Mouse (Mus musculus): ENCODE results near the gene Dusp6. TPM values are rescaled to one million over a fixed set of nuclear protein-coding genes. Genes with fewer than 3 reads are reported as not detected.

Dusp6 gene
- polyA plus RNA-seq, 1 experiment from 2014 or later: 41.3 TPM

DNA sequence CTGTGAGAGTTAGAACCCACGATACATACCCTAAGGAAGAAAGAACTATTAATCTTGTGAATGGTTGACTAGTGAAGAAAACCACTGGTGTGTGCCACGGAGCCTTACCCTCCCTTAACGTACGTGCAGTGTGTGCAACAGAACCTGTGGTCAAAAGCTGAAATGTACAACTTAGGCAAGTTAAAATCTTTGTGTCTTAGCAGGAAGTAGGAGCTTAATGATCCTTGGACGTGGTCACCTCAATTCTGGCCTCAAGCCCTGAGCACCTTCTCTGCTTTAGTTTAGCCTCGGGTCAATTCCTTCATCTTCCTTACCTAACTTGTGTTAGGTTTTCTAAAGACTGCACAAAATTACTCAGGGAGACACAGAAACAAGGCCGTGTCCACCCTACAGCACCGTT, 3.2 kb upstream of the Dusp6 start:
- no peak overlapping the region for H3K4me3 ChIP-seq (ENCODE audit: low read depth, low read length)
- no peak overlapping the region for H3K9ac ChIP-seq (ENCODE audit: low read depth, low read length)
- H3K9me3 ChIP-seq (ENCODE audit: control insufficient read depth, low read length): no peaks in the 10 kb centered on the region
- DNase-seq (ENCODE audit: low spot score): no peak
- ATAC-seq (ENCODE audit: low FRiP score): no peak
- no peak overlapping the region for H3K27ac ChIP-seq (ENCODE audit: low read depth, low read length)
- no peaks in the 10 kb centered on the region for H3K36me3 ChIP-seq (ENCODE audit: control insufficient read depth, insufficient read depth, low read length)
- H3K4me1 ChIP-seq (replicated peaks; ENCODE audit: control insufficient read depth, insufficient read depth, low read length): peaks cover 1% of the 10 kb centered on the region; the same call in 1 of the 2 replicates
- 83% methylated on average over 8 of the region's 8 CpGs for WGBS
- no peak overlapping the region for H3K4me2 ChIP-seq (replicated peaks; ENCODE audit: low read depth, low read length)
- no peaks in the 10 kb centered on the region for H3K27me3 ChIP-seq (ENCODE audit: control insufficient read depth, insufficient read depth, low read length)

DNA sequence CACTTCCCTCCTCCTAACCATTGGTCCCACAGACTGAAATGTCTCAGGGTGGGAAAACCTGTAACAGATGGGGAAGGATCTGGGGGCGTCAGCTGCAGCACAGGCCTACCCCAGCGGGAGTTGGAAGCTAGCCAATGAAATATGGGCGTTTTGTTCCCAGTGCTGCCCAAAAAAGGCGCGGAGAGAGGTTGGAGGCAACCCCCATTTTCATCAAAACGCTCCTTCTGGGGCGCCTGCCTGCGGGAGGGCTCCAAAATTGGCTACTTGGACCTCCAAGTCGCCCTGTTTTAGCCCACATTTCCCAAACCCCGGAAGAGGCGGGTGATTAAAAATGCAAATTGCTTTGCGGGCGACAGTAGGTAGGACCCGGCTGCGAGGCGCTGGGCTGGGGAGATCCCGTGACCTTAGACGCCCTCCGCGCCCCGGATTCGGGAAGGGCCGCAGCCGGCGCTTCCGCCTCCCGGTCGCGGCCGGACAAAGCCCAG, 1.8 kb upstream of the Dusp6 start:
- H3K9ac ChIP-seq (ENCODE audit: low read depth, low read length): peak overlapping the region; percentile 86
- H3K27me3 ChIP-seq (ENCODE audit: control insufficient read depth, insufficient read depth, low read length): no peaks in the 10 kb centered on the region
- H3K9me3 ChIP-seq (ENCODE audit: control insufficient read depth, low read length): no peaks in the 10 kb centered on the region
- H3K27ac ChIP-seq (ENCODE audit: low read depth, low read length): peak overlapping the region; percentile 78
- ATAC-seq (ENCODE audit: low FRiP score) (peak; percentile 26), DNase-seq (ENCODE audit: low spot score) (peak; percentile 72)
- H3K4me1 ChIP-seq (replicated peaks; ENCODE audit: control insufficient read depth, insufficient read depth, low read length): peaks cover 9% of the 10 kb centered on the region; the same call in 1 of the 2 replicates
- peak overlapping the region; percentile 60 for H3K4me3 ChIP-seq (ENCODE audit: low read depth, low read length)
- no peaks in the 10 kb centered on the region for H3K36me3 ChIP-seq (ENCODE audit: control insufficient read depth, insufficient read depth, low read length)
- peak overlapping the region; percentile 89 for H3K4me2 ChIP-seq (replicated peaks; ENCODE audit: low read depth, low read length)
- 0% methylated on average over 30 of the region's 30 CpGs for WGBS

DNA sequence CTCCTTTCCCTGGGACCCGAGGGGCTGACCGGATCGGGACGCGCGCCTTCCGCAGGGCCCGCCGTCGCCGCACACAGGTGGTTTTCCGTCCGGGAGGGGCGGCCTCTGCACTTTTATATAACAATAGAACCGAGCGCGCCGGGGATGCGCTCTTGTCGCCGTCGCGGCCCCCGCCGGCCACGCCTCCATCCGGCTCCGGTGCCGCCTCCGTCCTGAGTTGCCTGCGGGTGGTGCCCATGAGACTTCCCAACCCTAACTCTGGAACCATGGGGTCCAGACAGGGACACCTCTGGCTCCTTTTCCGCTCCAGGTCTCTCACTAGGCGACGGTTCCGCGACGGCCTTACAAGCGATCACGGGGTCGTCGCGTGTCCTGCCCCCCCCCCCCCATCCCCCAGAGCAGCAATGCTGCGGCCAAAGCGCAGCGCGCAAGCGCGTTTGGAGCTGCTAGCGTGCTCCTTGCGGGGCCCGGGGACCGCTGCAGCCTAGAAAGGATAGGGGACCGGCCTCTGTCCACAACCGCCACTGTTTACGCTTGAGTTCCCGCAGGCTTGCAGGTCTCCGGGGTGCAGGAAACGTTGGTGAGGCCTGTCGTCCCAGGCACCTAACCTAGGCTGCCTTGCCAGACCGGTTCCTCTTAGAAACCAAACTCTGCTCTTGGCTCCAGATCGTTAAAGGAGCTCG, 1.3 kb upstream of the Dusp6 start:
- Histone ChIP-seq H3K9me3 (ENCODE audit: control insufficient read depth, low read length) (no peaks in the 10 kb centered on the region), H3K9ac (ENCODE audit: low read depth, low read length) (peak overlapping the region; percentile 86), H3K4me2 (replicated peaks; ENCODE audit: low read depth, low read length) (peak overlapping the region; percentile 89), H3K4me3 (ENCODE audit: low read depth, low read length) (peak overlapping the region; percentile 60), H3K27ac (ENCODE audit: low read depth, low read length) (peak overlapping the region; percentile 78), H3K4me1 (replicated peaks; ENCODE audit: control insufficient read depth, insufficient read depth, low read length) (peaks cover 9% of the 10 kb centered on the region), H3K36me3 (ENCODE audit: control insufficient read depth, insufficient read depth, low read length) (no peaks in the 10 kb centered on the region), H3K27me3 (ENCODE audit: control insufficient read depth, insufficient read depth, low read length) (no peaks in the 10 kb centered on the region)
- peak; percentile 86 for DNase-seq (ENCODE audit: low spot score)
- under 1% methylated on average over 59 of the region's 62 CpGs for WGBS
- ATAC-seq (ENCODE audit: low FRiP score): peak; percentile 62

GRCm38 (mm10) chr10:99262319-99262866, 638 bp upstream of the Dusp6 start:
- Histone ChIP-seq H3K27me3 (ENCODE audit: control insufficient read depth, insufficient read depth, low read length) (no peaks in the 10 kb centered on the region), H3K4me3 (ENCODE audit: low read depth, low read length) (peak overlapping the region; percentile 60), H3K27ac (ENCODE audit: low read depth, low read length) (peak overlapping the region; percentile 78), H3K4me2 (replicated peaks; ENCODE audit: low read depth, low read length) (peak overlapping the region; percentile 89), H3K9me3 (ENCODE audit: control insufficient read depth, low read length) (no peaks in the 10 kb centered on the region), H3K9ac (ENCODE audit: low read depth, low read length) (peak overlapping the region; percentile 86), H3K4me1 (replicated peaks; ENCODE audit: control insufficient read depth, insufficient read depth, low read length) (peaks cover 9% of the 10 kb centered on the region), H3K36me3 (ENCODE audit: control insufficient read depth, insufficient read depth, low read length) (no peaks in the 10 kb centered on the region)
- ATAC-seq (ENCODE audit: low FRiP score) (peak; percentile 23), DNase-seq (ENCODE audit: low spot score) (no peak)
- WGBS: under 1% methylated on average over 20 of the region's 20 CpGs

DNA sequence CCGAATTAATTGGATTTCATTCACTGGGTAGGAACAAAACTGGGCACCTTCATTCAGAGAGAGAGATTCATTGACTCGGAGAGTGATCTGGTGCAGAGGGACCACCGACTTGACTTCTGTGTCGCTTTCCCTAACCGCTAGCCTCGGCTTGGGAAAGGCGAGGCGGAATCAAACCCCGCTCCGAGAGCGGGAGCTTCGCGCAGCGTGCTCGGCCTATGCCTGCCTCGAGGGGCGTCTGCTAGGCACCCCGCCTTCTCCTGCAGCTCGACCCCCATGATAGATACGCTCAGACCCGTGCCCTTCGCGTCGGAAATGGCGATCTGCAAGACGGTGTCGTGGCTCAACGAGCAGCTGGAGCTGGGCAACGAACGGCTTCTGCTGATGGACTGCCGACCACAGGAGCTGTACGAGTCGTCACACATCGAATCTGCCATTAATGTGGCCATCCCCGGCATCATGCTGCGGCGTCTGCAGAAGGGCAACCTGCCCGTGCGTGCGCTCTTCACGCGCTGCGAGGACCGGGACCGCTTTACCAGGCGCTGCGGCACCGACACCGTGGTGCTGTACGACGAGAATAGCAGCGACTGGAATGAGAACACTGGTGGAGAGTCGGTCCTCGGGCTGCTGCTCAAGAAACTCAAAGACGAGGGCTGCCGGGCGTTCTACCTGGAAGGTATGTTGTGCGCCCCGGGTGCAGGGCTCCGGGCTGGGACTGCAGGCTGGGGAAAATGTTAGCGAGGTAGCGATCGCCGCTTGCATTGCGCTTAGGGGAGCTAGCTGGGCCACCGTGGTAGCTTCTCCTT, 589 bp downstream of the Dusp6 start:
- Histone ChIP-seq H3K9me3 (ENCODE audit: control insufficient read depth, low read length) (no peaks in the 10 kb centered on the region), H3K4me3 (ENCODE audit: low read depth, low read length) (peak overlapping the region; percentile 60), H3K27ac (ENCODE audit: low read depth, low read length) (peak overlapping the region; percentile 91), H3K27me3 (ENCODE audit: control insufficient read depth, insufficient read depth, low read length) (no peaks in the 10 kb centered on the region), H3K4me2 (replicated peaks; ENCODE audit: low read depth, low read length) (peak overlapping the region; percentile 89), H3K36me3 (ENCODE audit: control insufficient read depth, insufficient read depth, low read length) (no peaks in the 10 kb centered on the region), H3K4me1 (replicated peaks; ENCODE audit: control insufficient read depth, insufficient read depth, low read length) (peaks cover 9% of the 10 kb centered on the region), H3K9ac (ENCODE audit: low read depth, low read length) (peak overlapping the region; percentile 82)
- WGBS: under 1% methylated on average over 66 of the region's 66 CpGs
- DNase-seq (ENCODE audit: low spot score) (peak; percentile 75), ATAC-seq (ENCODE audit: low FRiP score) (peak; percentile 42)

DNA sequence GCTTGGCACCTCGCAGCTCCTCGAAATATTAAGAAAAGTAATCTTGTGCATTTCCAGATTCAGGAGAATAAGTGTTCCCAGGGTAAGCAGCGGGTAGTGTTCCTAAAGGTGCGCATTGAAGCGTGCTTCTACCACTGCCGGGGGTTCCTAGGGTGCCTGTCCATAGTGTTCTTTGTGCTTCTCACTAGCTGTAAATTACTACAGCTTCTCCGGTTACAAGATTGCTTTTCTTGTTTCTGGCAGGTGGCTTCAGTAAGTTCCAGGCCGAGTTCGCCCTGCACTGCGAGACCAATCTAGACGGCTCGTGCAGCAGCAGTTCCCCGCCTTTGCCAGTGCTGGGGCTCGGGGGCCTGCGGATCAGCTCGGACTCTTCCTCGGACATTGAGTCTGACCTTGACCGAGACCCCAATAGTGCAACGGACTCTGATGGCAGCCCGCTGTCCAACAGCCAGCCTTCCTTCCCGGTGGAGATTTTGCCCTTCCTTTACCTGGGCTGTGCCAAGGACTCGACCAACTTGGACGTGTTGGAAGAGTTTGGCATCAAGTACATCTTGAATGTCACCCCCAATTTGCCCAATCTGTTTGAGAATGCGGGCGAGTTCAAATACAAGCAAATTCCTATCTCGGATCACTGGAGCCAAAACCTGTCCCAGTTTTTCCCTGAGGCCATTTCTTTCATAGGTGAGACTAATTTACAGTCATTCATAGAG, 1.4 kb downstream of the Dusp6 start:
- peak; percentile 57 for DNase-seq (ENCODE audit: low spot score)
- Histone ChIP-seq H3K9me3 (ENCODE audit: control insufficient read depth, low read length) (no peaks in the 10 kb centered on the region), H3K27me3 (ENCODE audit: control insufficient read depth, insufficient read depth, low read length) (no peaks in the 10 kb centered on the region), H3K4me2 (replicated peaks; ENCODE audit: low read depth, low read length) (peak overlapping the region; percentile 89), H3K36me3 (ENCODE audit: control insufficient read depth, insufficient read depth, low read length) (no peaks in the 10 kb centered on the region), H3K4me3 (ENCODE audit: low read depth, low read length) (peak overlapping the region; percentile 60), H3K4me1 (replicated peaks; ENCODE audit: control insufficient read depth, insufficient read depth, low read length) (peaks cover 18% of the 10 kb centered on the region), H3K9ac (ENCODE audit: low read depth, low read length) (peak overlapping the region; percentile 82), H3K27ac (ENCODE audit: low read depth, low read length) (peak overlapping the region; percentile 91; the same call in 1 of the 2 replicates)
- ATAC-seq (ENCODE audit: low FRiP score): no peak
- under 1% methylated on average over 26 of the region's 26 CpGs for WGBS

DNA sequence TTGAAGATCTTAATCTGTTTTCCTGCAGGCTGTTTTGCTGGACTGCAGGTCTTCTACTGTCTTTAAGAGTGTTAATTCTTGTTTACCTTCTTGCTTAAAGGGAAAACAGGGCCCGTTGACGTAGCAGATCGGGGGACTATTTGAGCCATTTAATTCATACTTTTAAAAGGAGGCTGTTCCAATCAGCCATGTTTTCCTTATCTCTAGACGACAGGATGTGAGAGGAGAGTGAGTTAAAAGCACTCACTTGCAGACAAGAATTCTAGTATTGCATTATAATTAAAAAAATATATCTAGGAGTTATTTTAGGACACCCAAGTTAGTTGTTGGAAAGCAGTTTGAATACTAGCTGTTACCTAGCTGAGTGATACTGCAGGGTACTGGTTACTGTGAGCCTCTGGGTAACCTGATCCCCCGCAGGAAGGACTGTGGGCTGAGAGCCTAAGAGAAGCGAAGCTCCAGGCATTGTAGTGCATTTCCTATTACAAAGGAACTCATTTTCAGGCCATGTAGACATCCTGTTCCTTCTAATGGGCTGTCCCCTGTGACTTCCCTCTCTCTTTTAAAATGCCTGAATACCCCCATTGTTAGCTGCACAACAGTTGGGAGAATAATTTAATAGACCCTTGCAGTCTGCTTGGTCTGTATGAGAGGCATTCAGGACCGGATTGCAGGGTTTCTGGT, 2.1 kb downstream of the Dusp6 start:
- H3K4me2 ChIP-seq (replicated peaks; ENCODE audit: low read depth, low read length): peak overlapping the region; percentile 89
- no peaks in the 10 kb centered on the region for H3K36me3 ChIP-seq (ENCODE audit: control insufficient read depth, insufficient read depth, low read length)
- peak overlapping the region; percentile 60 for H3K4me3 ChIP-seq (ENCODE audit: low read depth, low read length)
- peak; percentile 66 for DNase-seq (ENCODE audit: low spot score)
- H3K27me3 ChIP-seq (ENCODE audit: control insufficient read depth, insufficient read depth, low read length): no peaks in the 10 kb centered on the region
- peaks cover 18% of the 10 kb centered on the region for H3K4me1 ChIP-seq (replicated peaks; ENCODE audit: control insufficient read depth, insufficient read depth, low read length)
- ATAC-seq (ENCODE audit: low FRiP score): no peak
- H3K27ac ChIP-seq (ENCODE audit: low read depth, low read length): peak overlapping the region; percentile 54; the same call in 1 of the 2 replicates
- peak overlapping the region; percentile 82 for H3K9ac ChIP-seq (ENCODE audit: low read depth, low read length)
- WGBS: 3% methylated on average over 7 of the region's 7 CpGs
- H3K9me3 ChIP-seq (ENCODE audit: control insufficient read depth, low read length): no peaks in the 10 kb centered on the region

GRCm38 (mm10) chr10:99266025-99266424, 3.0 kb downstream of the Dusp6 start:
- Histone ChIP-seq H3K36me3 (ENCODE audit: control insufficient read depth, insufficient read depth, low read length) (no peaks in the 10 kb centered on the region), H3K4me1 (replicated peaks; ENCODE audit: control insufficient read depth, insufficient read depth, low read length) (peaks cover 21% of the 10 kb centered on the region), H3K27ac (ENCODE audit: low read depth, low read length) (peak overlapping the region; percentile 17; the same call in 1 of the 2 replicates), H3K27me3 (ENCODE audit: control insufficient read depth, insufficient read depth, low read length) (no peaks in the 10 kb centered on the region), H3K4me3 (ENCODE audit: low read depth, low read length) (peak overlapping the region; percentile 60), H3K9ac (ENCODE audit: low read depth, low read length) (no peak overlapping the region; the same call in 1 of the 2 replicates), H3K4me2 (replicated peaks; ENCODE audit: low read depth, low read length) (peak overlapping the region; percentile 89), H3K9me3 (ENCODE audit: control insufficient read depth, low read length) (no peaks in the 10 kb centered on the region)
- DNase-seq (ENCODE audit: low spot score) (no peak), ATAC-seq (ENCODE audit: low FRiP score) (no peak)
- 37% methylated on average over 14 of the region's 14 CpGs for WGBS
